13 mouse cellular contexts compared by ENCODE assay signal in genomic region chr4:59863869-59864268, GRCm38 (mm10). TPM values are rescaled to one million over a fixed set of nuclear protein-coding genes. Genes with fewer than 3 reads are reported as not detected.
DNase-seq lines count a peak whose midpoint lies in the region; ATAC-seq and TF ChIP-seq lines count a peak whose summit lies in the region.
"Had no signal": no experiment of that assay in that cellular context is flagged by ENCODE, and none has a peak within 500 bp of the region (broad histone marks: within the 10 kb centered on the region; RNA-seq: fewer than 3 reads in every experiment).

No protein-coding gene starts in this region.

- no peak for TF ChIP-seq CTCF in lung, embryonic 14.5 days (IDR thresholded peaks at IDR 0.05; ENCODE audit: low read depth)
- no peak for TF ChIP-seq CTCF in lung, adult 2 months (IDR thresholded peaks at IDR 0.05; ENCODE audit: insufficient read depth, low read length)
- TF ChIP-seq CTCF in liver, embryonic 14.5 days (IDR thresholded peaks at IDR 0.05; ENCODE audit: low read depth), result no peak

- H3K4me2 ChIP-seq in lung, embryonic 14.5 days, result no peak overlapping the region
- peak overlapping the region; percentile 21 for H3K4me2 ChIP-seq in liver, embryonic 14.5 days (ENCODE audit: low read depth)
- H3K4me2 ChIP-seq: embryonic facial prominence, embryonic 12.5 days had no signal

- no peaks in the 10 kb centered on the region for H3K36me3 ChIP-seq in lung, embryonic 14.5 days (ENCODE audit: insufficient read depth)
- H3K36me3 ChIP-seq in liver, embryonic 14.5 days (replicated peaks; ENCODE audit: control insufficient read depth, insufficient read depth, low read depth), result no peaks in the 10 kb centered on the region
- peaks cover 2% of the 10 kb centered on the region; the same call in 1 of the 2 replicates for H3K36me3 ChIP-seq in midbrain, embryonic 10.5 days
- H3K36me3 ChIP-seq: embryonic facial prominence, embryonic 12.5 days had no signal

- no peaks in the 10 kb centered on the region for H3K9me3 ChIP-seq in lung, embryonic 14.5 days (ENCODE audit: low read depth, low read length)
- H3K9me3 ChIP-seq in liver, embryonic 14.5 days (ENCODE audit: control insufficient read depth, low read length), result no peaks in the 10 kb centered on the region
- no peaks in the 10 kb centered on the region for H3K9me3 ChIP-seq in midbrain, embryonic 10.5 days (replicated peaks)
- H3K9me3 ChIP-seq: embryonic facial prominence, embryonic 12.5 days had no signal

- ATAC-seq in lung, embryonic 14.5 days (ENCODE audit: insufficient read depth), result no peak
- peak; percentile 88 for ATAC-seq in granulocyte monocyte progenitor cell, adult 5-6 weeks (replicated peaks; ENCODE audit: poor library complexity, severe bottlenecking)
- ATAC-seq in liver, embryonic 14.5 days (ENCODE audit: insufficient read depth), result peak; percentile 77
- ATAC-seq: forebrain, postnatal 0 days had no signal

- no peak overlapping the region for H3K4me3 ChIP-seq in lung, embryonic 14.5 days (ENCODE audit: low read depth, low read length)
- H3K4me3 ChIP-seq in lung, adult 2 months (replicated peaks; ENCODE audit: extremely low read depth, low read depth, low read length), result no peak overlapping the region
- no peak overlapping the region for H3K4me3 ChIP-seq in liver, embryonic 14.5 days (ENCODE audit: insufficient read depth in 1 of 2, low read depth in 2 of 2, low read length in 2 of 2)
- no peak overlapping the region for H3K4me3 ChIP-seq in midbrain, embryonic 10.5 days
- H3K4me3 ChIP-seq: embryonic facial prominence, embryonic 12.5 days had no signal

- peaks cover 4% of the 10 kb centered on the region; the same call in 1 of the 2 replicates for H3K4me1 ChIP-seq in lung, embryonic 14.5 days (ENCODE audit: insufficient read depth)
- H3K4me1 ChIP-seq in lung, adult 2 months (ENCODE audit: control insufficient read depth, insufficient read depth, low read length), result peaks cover 6% of the 10 kb centered on the region
- H3K4me1 ChIP-seq in liver, embryonic 14.5 days (replicated peaks; ENCODE audit: control insufficient read depth in 2 of 2, insufficient read depth in 2 of 2, low read length in 1 of 2), result peaks cover 0 to 8% of the 10 kb centered on the region in 2 experiments; a peak in 2 of 4 replicates
- H3K4me1 ChIP-seq in midbrain, embryonic 10.5 days, result no peaks in the 10 kb centered on the region
- H3K4me1 ChIP-seq: embryonic facial prominence, embryonic 12.5 days had no signal

- peak; percentile 46 for DNase-seq in lung, embryonic 14.5 days
- no peak for DNase-seq in lung, adult 2 months
- peak; percentile 31 to 43 (median 40) for DNase-seq in liver, embryonic 14.5 days (ENCODE audit: low read depth in 3 of 3, low spot score in 3 of 3)
- no peak for DNase-seq in Muller cell, postnatal 12 days (ENCODE audit: inconsistent ontology term)
- no peak for DNase-seq in B cell, adult 2 months
- DNase-seq in midbrain, embryonic 10.5 days (ENCODE audit: low spot score), result no peak
- DNase-seq: cerebellum, adult 11 months; forebrain, postnatal 0 days; thymus, postnatal 25 days had no signal

- no peak overlapping the region for H3K9ac ChIP-seq in lung, embryonic 14.5 days
- H3K9ac ChIP-seq in liver, embryonic 14.5 days (replicated peaks), result peak overlapping the region; percentile 21; the same call in 1 of the 2 replicates
- H3K9ac ChIP-seq: embryonic facial prominence, embryonic 12.5 days; forebrain, postnatal 0 days had no signal

- H3K27me3 ChIP-seq in lung, embryonic 14.5 days (ENCODE audit: insufficient read depth, low read length), result no peaks in the 10 kb centered on the region
- no peaks in the 10 kb centered on the region for H3K27me3 ChIP-seq in liver, embryonic 14.5 days (ENCODE audit: control insufficient read depth, insufficient read depth, low read length)
- H3K27me3 ChIP-seq in midbrain, embryonic 10.5 days (ENCODE audit: low read depth, poor library complexity, severe bottlenecking), result no peaks in the 10 kb centered on the region
- H3K27me3 ChIP-seq: embryonic facial prominence, embryonic 12.5 days had no signal

- H3K27ac ChIP-seq in lung, embryonic 14.5 days (ENCODE audit: low read depth), result no peak overlapping the region
- no peak overlapping the region for H3K27ac ChIP-seq in liver, embryonic 14.5 days
- H3K27ac ChIP-seq in midbrain, embryonic 10.5 days (replicated peaks), result no peak overlapping the region
- H3K27ac ChIP-seq: embryonic facial prominence, embryonic 12.5 days had no signal

- peak; percentile 55 for TF ChIP-seq EP300 in liver, embryonic 14.5 days (IDR thresholded peaks at IDR 0.05; ENCODE audit: low read depth)

- 66% methylated on average over 6 of the region's 6 CpGs for WGBS in lung, embryonic 14.5 days
- WGBS in lung, adult 2 months, result 49% methylated on average over 6 of the region's 6 CpGs
- 6% methylated on average over 6 of the region's 6 CpGs for WGBS in liver, embryonic 14.5 days (ENCODE audit: insufficient replicate concordance)
- WGBS in midbrain, embryonic 10.5 days, result 73% methylated on average over 6 of the region's 6 CpGs

- TF ChIP-seq POLR2A in lung, adult 2 months (IDR thresholded peaks at IDR 0.05; ENCODE audit: borderline replicate concordance, extremely low read depth, low read depth, low read length), result no peak

RNA-seq across cellular contexts. Expression of gene Slc46a2, which starts 51.0 kb away (rescaled TPM):
- 0.07 and 0.12 TPM in 2 replicates for polyA plus RNA-seq in lung, embryonic 14.5 days (2014; fragmentation: Nextera tagmentation; extraction: Ambion mirVana)
- polyA plus RNA-seq in lung, adult 2 months (2012; rRNA removed), result 2.5 TPM in 1 of 2 replicates, not detected in the other
- not detected in 2 replicates for total RNA-seq in granulocyte monocyte progenitor cell, adult 5-6 weeks (2014; fragmentation: Nextera tagmentation)
- total RNA-seq in granulocyte monocyte progenitor cell, adult 5-6 weeks (2017), result not detected in 2 replicates
- polyA plus RNA-seq in liver, embryonic 14.5 days (2012; rRNA removed), result not detected in 2 replicates
- polyA plus RNA-seq in liver, embryonic 14.5 days (2014; fragmentation: Nextera tagmentation; extraction: Ambion mirVana), result not detected in 2 replicates
- not detected in 2 replicates for polyA plus RNA-seq in midbrain, embryonic 10.5 days (2016; fragmentation: Nextera tagmentation; extraction: Ambion mirVana)
- total RNA-seq: forebrain, postnatal 0 days; layer of hippocampus, postnatal 25 days had no signal
- polyA plus RNA-seq: spleen, adult 2 months had no signal

RNA-seq across cellular contexts. Expression of gene Snx30, which starts 58.2 kb away (rescaled TPM):
- 9.8 and 10.6 TPM in 2 replicates for polyA plus RNA-seq in lung, embryonic 14.5 days (2014; fragmentation: Nextera tagmentation; extraction: Ambion mirVana)
- polyA plus RNA-seq in lung, adult 2 months (2012; rRNA removed), result 5.1 and 7.0 TPM in 2 replicates
- 18.8 and 23.8 TPM in 2 replicates for total RNA-seq in granulocyte monocyte progenitor cell, adult 5-6 weeks (2014; fragmentation: Nextera tagmentation)
- 21.7 and 25.8 TPM in 2 replicates for total RNA-seq in granulocyte monocyte progenitor cell, adult 5-6 weeks (2017)
- 1.2 and 1.6 TPM in 2 replicates for polyA plus RNA-seq in liver, embryonic 14.5 days (2012; rRNA removed)
- polyA plus RNA-seq in liver, embryonic 14.5 days (2014; fragmentation: Nextera tagmentation; extraction: Ambion mirVana), result 2.2 and 2.5 TPM in 2 replicates
- polyA plus RNA-seq in midbrain, embryonic 10.5 days (2016; fragmentation: Nextera tagmentation; extraction: Ambion mirVana), result 8.8 and 9.5 TPM in 2 replicates

Comparison
In these comparisons a context has a peak if more than half of its experiments do, and no peak if none do; other contexts are left out.
1. DNase-seq: peak in lung, embryonic 14.5 days (single experiment) and liver, embryonic 14.5 days (3 of 3); none in lung, adult 2 months (single experiment), Muller cell, postnatal 12 days (single experiment), B cell, adult 2 months (0 of 2) and midbrain, embryonic 10.5 days (single experiment).